Mouse (Mus musculus) liver, postnatal 0 days (tissue): ENCODE measurements at regions not wholly inside any gene's neighbourhood (a gene's known extent, or its start where the extent isn't known, plus 50 kb on each side); places are given as distances from the start of the nearest gene placed in this dataset. TPM values are rescaled to one million over a fixed set of nuclear protein-coding genes. Genes with fewer than 3 reads are reported as not detected.

ENCODE experiments used
- ATAC-seq: fragments of 200-750 bp; cut with Nextera tagmentation; 2 replicates; pipeline ENCODE4 v1.8.0; 2017; ENCODE audit warnings: mild to moderate bottlenecking, moderate library complexity
- DNase-seq: peaks from one replicate; pipeline ENCODE4 v3.0.0-alpha.2; 2016
- H3K27ac ChIP-seq: fragments of 300-500 bp; sonication (generic); 2 replicates; pipeline ENCODE4 v1.5.1; 2014; ENCODE audit warnings: antibody characterized with exemption, moderate library complexity, mild to moderate bottlenecking, low read depth
- H3K27me3 ChIP-seq: fragments of 300-500 bp; sonication (generic); 2 replicates; pipeline ENCODE4 v1.6.1; 2014; ENCODE audit warnings: low read length, control low read depth, mixed read lengths; ENCODE audit not compliant: insufficient read depth
- H3K36me3 ChIP-seq: fragments of 300-500 bp; sonication (generic); replicated peaks from 2 replicates; pipeline ENCODE4 v1.6.1; 2014; ENCODE audit warnings: mild to moderate bottlenecking, control low read depth, low read length, moderate library complexity, mixed read lengths; ENCODE audit not compliant: insufficient read depth
- H3K4me1 ChIP-seq: fragments of 300-500 bp; sonication (generic); 2 replicates; pipeline ENCODE4 v1.6.1; 2014; ENCODE audit warnings: antibody characterized with exemption, mild to moderate bottlenecking, control low read depth; ENCODE audit not compliant: insufficient read depth
- H3K4me2 ChIP-seq: fragments of 300-500 bp; sonication (generic); 2 replicates; pipeline ENCODE4 v1.6.1; 2014; ENCODE audit warnings: low read depth, mild to moderate bottlenecking, low read length, moderate library complexity, mixed read lengths
- H3K4me3 ChIP-seq: fragments of 300-500 bp; sonication (generic); 2 replicates; pipeline ENCODE4 v1.5.1; 2014; ENCODE audit warnings: low read depth, low read length
- H3K9ac ChIP-seq: fragments of 300-500 bp; sonication (generic); replicated peaks from 2 replicates; pipeline ENCODE4 v1.6.1; 2014; ENCODE audit warnings: mild to moderate bottlenecking, moderate library complexity
- H3K9me3 ChIP-seq: fragments of 300-500 bp; sonication (generic); 2 replicates; pipeline ENCODE4 v1.6.1; 2016; ENCODE audit warnings: mild to moderate bottlenecking, control low read depth, low read length, mixed read lengths
- CTCF ChIP-seq: sonication (generic); IDR thresholded peaks from 2 replicates; pipeline ENCODE4 v1.5.1; 2016; ENCODE audit warnings: antibody characterized with exemption, low read depth
- EP300 ChIP-seq: IDR thresholded peaks from 2 replicates; pipeline ENCODE4 v1.6.1; 2016; ENCODE audit warnings: antibody characterized with exemption, low read depth, mild to moderate bottlenecking
- WGBS: fragments of 180-500 bp; shearing (Covaris S2); extraction: QIAGEN DNeasy Blood & Tissue Kit; methylation state at CpG from one replicate; pipeline ENCODE4 v1.1.7; 2014; ENCODE audit not compliant: insufficient replicate concordance; 5-methylcytosine and 5-hydroxymethylcytosine counted together
- microRNA-seq: library from miRNA; unstranded; fragments of <30 nt; microRNA quantifications from one replicate; pipeline ENCODE4, GENCODE M21; 2016

- H3K36me3 ChIP-seq = no peaks in the 10 kb centered on the region
- H3K27ac ChIP-seq = no peak overlapping the region
- no peak for TF ChIP-seq CTCF
- TF ChIP-seq EP300 = no peak
- DNase-seq (no peak), ATAC-seq (no peak)
- no peak overlapping the region for H3K4me3 ChIP-seq
- WGBS = 61% methylated on average over 5 of the region's 5 CpGs
- no peaks in the 10 kb centered on the region for H3K27me3 ChIP-seq
- H3K4me2 ChIP-seq = no peak overlapping the region
- no peak overlapping the region for H3K9ac ChIP-seq
- H3K4me1 ChIP-seq = no peaks in the 10 kb centered on the region
- H3K9me3 ChIP-seq = no peaks in the 10 kb centered on the region
Observed at GRCm38 (mm10) chr4:67614486-67615067, 787.2 kb downstream of the Tlr4 start.

GRCm38 (mm10) chr4:67626641-67627040 lies 799.3 kb downstream of the Tlr4 start:
- no peak overlapping the region for H3K4me2 ChIP-seq
- H3K4me1 ChIP-seq = no peaks in the 10 kb centered on the region
- ATAC-seq = no peak
- no peak for DNase-seq
- TF ChIP-seq EP300 (no peak), CTCF (no peak)
- H3K27me3 ChIP-seq = no peaks in the 10 kb centered on the region
- H3K4me3 ChIP-seq = no peak overlapping the region
- no peaks in the 10 kb centered on the region for H3K9me3 ChIP-seq
- H3K9ac ChIP-seq = no peak overlapping the region
- no peak overlapping the region for H3K27ac ChIP-seq
- H3K36me3 ChIP-seq = no peaks in the 10 kb centered on the region

- no peak for DNase-seq
- no peaks in the 10 kb centered on the region for H3K9me3 ChIP-seq
- no peaks in the 10 kb centered on the region for H3K4me1 ChIP-seq
- H3K36me3 ChIP-seq = no peaks in the 10 kb centered on the region
- H3K27me3 ChIP-seq = no peaks in the 10 kb centered on the region
- WGBS = 53% methylated on average over 2 of the region's 2 CpGs
- H3K27ac ChIP-seq = no peak overlapping the region
- H3K4me2 ChIP-seq = no peak overlapping the region
- no peak for ATAC-seq
- TF ChIP-seq EP300 = no peak
- no peak for TF ChIP-seq CTCF
- H3K4me3 ChIP-seq = no peak overlapping the region
- no peak overlapping the region for H3K9ac ChIP-seq
Observed at GRCm38 (mm10) chr4:67646090-67646489, 818.7 kb downstream of the Tlr4 start.

GRCm38 (mm10) chr4:67662122-67662521 lies 834.7 kb downstream of the Tlr4 start:
- ATAC-seq (no peak), DNase-seq (no peak)
- Histone ChIP-seq H3K4me1 (no peaks in the 10 kb centered on the region), H3K36me3 (no peaks in the 10 kb centered on the region), H3K27ac (no peak overlapping the region), H3K27me3 (no peaks in the 10 kb centered on the region), H3K9ac (no peak overlapping the region), H3K4me3 (no peak overlapping the region), H3K9me3 (no peaks in the 10 kb centered on the region), H3K4me2 (no peak overlapping the region)
- no peak for TF ChIP-seq CTCF
- TF ChIP-seq EP300 = no peak
- 63% methylated on average over 3 of the region's 3 CpGs for WGBS

GRCm38 (mm10) chr4:67673961-67674360 lies 846.6 kb downstream of the Tlr4 start:
- Histone ChIP-seq H3K4me3 (no peak overlapping the region), H3K27me3 (no peaks in the 10 kb centered on the region), H3K9ac (no peak overlapping the region), H3K9me3 (no peaks in the 10 kb centered on the region), H3K36me3 (no peaks in the 10 kb centered on the region), H3K4me2 (no peak overlapping the region), H3K27ac (no peak overlapping the region), H3K4me1 (no peaks in the 10 kb centered on the region)
- ATAC-seq (no peak), DNase-seq (no peak)
- 36% methylated on average over 1 of the region's 1 CpGs for WGBS
- TF ChIP-seq EP300 (no peak), CTCF (no peak)

GRCm38 (mm10) chr4:67677589-67677988 lies 850.2 kb downstream of the Tlr4 start:
- H3K27ac ChIP-seq = no peak overlapping the region
- 51% methylated on average over 1 of the region's 1 CpGs for whole genome bisulfite sequencing
- no peaks in the 10 kb centered on the region for H3K36me3 ChIP-seq
- no peak overlapping the region for H3K9ac ChIP-seq
- H3K4me2 ChIP-seq = no peak overlapping the region
- no peaks in the 10 kb centered on the region for H3K4me1 ChIP-seq
- ATAC-seq (no peak), DNase-seq (no peak)
- TF ChIP-seq CTCF (no peak), EP300 (no peak)
- H3K4me3 ChIP-seq = no peak overlapping the region
- H3K27me3 ChIP-seq = no peaks in the 10 kb centered on the region
- H3K9me3 ChIP-seq = no peaks in the 10 kb centered on the region

GRCm38 (mm10) chr4:67698438-67698837 lies 871.1 kb downstream of the Tlr4 start:
- Histone ChIP-seq H3K4me1 (no peaks in the 10 kb centered on the region), H3K4me2 (no peak overlapping the region), H3K4me3 (no peak overlapping the region), H3K36me3 (no peaks in the 10 kb centered on the region), H3K9me3 (no peaks in the 10 kb centered on the region), H3K9ac (no peak overlapping the region), H3K27ac (no peak overlapping the region), H3K27me3 (no peaks in the 10 kb centered on the region)
- ATAC-seq = no peak
- DNase-seq = no peak
- TF ChIP-seq EP300 (no peak), CTCF (no peak)

Small RNA genes lying in the stretch of these regions (microRNA-seq; reads per million reads assigned to microRNA genes)
- not detected for gene Gm44497
